Mouse (Mus musculus): ENCODE measurements around the gene 4930470P17Rik. TPM values are rescaled to one million over a fixed set of nuclear protein-coding genes. Genes with fewer than 3 reads are reported as not detected.

Gene 4930470P17Rik
- total RNA-seq, 2 experiments from 2014 or later, result not detected

Other genes starting within 250 kb of the 4930470P17Rik start
- 1 to 10 TPM; 4.5 to 7.4 TPM for gene Bcas1, start 174.2 kb downstream of the 4930470P17Rik start, total RNA-seq (2021)
- 10 to 100 TPM; 21.9 to 25.9 TPM for gene Pfdn4, start 105.6 kb downstream of the 4930470P17Rik start, total RNA-seq (2021)
- gene Cyp24a1, start 104.9 kb downstream of the 4930470P17Rik start, total RNA-seq (2021), result not detected
- 10 to 100 TPM; 20.1 to 24.0 TPM for gene Dok5, start 129.8 kb upstream of the 4930470P17Rik start, total RNA-seq (2021)

Data from gastrocnemius, postnatal 10 days (tissue).